Mouse (Mus musculus) spleen, adult 18-20 months (tissue): ENCODE results near the gene Pbxip1.

ENCODE experiments used
- DNase-seq, 2 experiments: peaks; one replicate each; pipeline ENCODE4 v3.0.0; 2022; ENCODE audit warnings: mixed read lengths in 2 of 2

Gene Pbxip1

GRCm38 (mm10) chr3:89486916-89487702, 50.6 kb downstream of the Pbxip1 start:
- DNase-seq = no peak

DNA sequence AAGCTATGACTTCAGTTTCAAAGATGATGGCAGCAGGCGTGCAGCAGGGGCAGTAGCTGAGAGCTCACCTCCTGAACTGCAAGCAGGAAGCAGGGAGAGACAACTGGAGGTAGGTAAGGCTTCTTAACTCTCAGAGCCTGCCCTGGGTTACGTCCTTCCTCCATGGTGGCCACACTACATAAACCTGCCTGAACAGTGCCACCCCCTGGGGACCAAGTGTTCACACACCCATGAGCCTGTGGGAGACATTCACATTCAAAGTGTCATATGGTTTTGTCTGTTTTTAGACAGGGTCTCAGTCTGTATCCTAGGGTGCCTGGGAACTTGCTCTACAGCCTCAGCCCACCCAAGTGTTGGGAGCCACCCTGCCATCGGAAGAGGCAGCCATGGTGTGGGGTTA, 54.3 kb downstream of the Pbxip1 start:
- no peak for DNase-seq

- no peak for DNase-seq
Observed at GRCm38 (mm10) chr3:89491559-89491958, 55.1 kb downstream of the Pbxip1 start.

- no peak for DNase-seq
Observed at GRCm38 (mm10) chr3:89492701-89493151, 56.2 kb downstream of the Pbxip1 start.

DNA sequence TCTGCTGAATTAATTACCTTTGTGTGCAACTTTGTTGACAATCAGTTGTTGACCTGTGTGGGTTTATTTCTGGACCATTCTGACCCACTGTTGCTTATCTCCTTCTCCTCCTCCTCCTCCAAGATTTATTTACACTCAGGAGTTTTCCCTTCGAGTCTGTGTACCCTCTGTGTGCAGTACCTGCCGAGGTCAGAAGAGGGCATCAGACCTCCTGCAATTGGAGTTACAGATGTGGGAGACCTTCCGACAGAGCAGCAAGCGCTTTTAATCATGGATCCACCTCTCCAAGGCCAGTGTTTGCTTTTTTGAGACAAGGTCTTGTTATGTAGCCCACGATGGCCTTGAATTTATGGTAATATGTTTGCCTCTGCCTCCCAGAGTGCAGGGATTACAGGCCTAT, 58.1 kb downstream of the Pbxip1 start:
- DNase-seq = no peak

DNA sequence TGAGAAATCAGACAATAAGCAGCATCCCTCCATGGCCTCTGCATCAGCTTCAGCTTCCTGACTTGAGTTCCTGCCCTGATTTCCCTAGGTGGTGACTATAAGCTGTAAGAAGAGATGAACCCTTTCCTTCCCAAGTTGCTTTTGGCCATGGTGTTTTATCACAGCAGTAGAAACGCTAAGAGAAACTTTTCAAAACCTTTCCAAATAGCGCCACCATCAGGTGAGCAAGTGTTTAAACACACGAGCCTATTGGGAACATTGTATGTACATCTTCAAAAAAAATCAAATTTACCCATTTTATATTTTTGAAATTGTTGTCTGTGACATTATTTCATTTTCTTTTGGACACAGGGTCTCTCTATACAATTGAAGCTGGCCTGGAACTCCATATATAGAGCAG, 59.9 kb downstream of the Pbxip1 start:
- DNase-seq = no peak

DNA sequence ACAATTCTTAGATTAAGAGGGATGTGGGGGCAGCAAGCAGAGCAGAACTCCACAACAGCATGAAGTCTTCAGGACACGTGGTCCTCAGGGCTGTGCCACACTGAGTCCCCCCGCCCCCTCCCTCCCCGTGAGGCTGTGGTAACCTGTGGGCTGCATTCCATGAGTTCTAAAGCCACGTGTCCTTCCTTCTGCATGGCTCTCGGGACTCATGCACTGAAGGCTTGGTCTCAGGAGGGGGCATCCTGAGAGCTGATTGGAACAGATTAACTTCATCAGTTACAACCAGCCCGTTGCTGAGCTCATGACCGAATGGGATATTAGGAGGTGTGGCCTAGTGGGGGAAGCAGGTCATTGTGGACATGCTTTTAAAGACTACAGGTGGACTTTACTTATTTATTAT, 63.2 kb downstream of the Pbxip1 start:
- DNase-seq = no peak
